Mouse (Mus musculus) embryonic facial prominence, embryonic 10.5 days (tissue): Measurements from ENCODE around the gene Mogat1. TPM values are rescaled to one million over a fixed set of nuclear protein-coding genes. Genes with fewer than 3 reads are reported as not detected.
"Not testable (repeated sequence)": the region's sequence is repeated elsewhere in the genome, so short reads cannot be mapped to it uniquely, and the experiment has no call there.

Experiments used
- DNase-seq: peaks from one replicate; pipeline ENCODE4 v3.0.0-alpha.2; 2017; ENCODE audit warnings: low spot score
- H3K27ac ChIP-seq: fragments of 300-500 bp; sonication (generic); replicated peaks from 2 replicates; pipeline ENCODE4 v1.5.1; 2016; ENCODE audit warnings: mild to moderate bottlenecking
- H3K27me3 ChIP-seq: fragments of 300-500 bp; sonication (generic); replicated peaks from 2 replicates; pipeline ENCODE4 v1.6.1; 2016; ENCODE audit warnings: low read depth, mild to moderate bottlenecking; ENCODE audit not compliant: poor library complexity, severe bottlenecking
- H3K36me3 ChIP-seq: fragments of 300-500 bp; sonication (generic); replicated peaks from 2 replicates; pipeline ENCODE4 v1.6.1; 2016; ENCODE audit warnings: mild to moderate bottlenecking, moderate library complexity
- H3K4me1 ChIP-seq: fragments of 300-500 bp; sonication (generic); 2 replicates; pipeline ENCODE4 v1.6.1; 2016
- H3K4me3 ChIP-seq: fragments of 300-500 bp; sonication (generic); 2 replicates; pipeline ENCODE4 v1.5.1; 2016; ENCODE audit warnings: mild to moderate bottlenecking, moderate library complexity
- H3K9me3 ChIP-seq: fragments of 300-500 bp; sonication (generic); 2 replicates; pipeline ENCODE4 v1.6.1; 2016; ENCODE audit warnings: mild to moderate bottlenecking
- WGBS: fragments of 180-500 bp; shearing (Covaris S2); methylation state at CpG from one replicate; pipeline ENCODE4 v1.1.7; 2016; 5-methylcytosine and 5-hydroxymethylcytosine counted together
- polyA plus RNA-seq: library from polyadenylated mRNA; unstranded; fragments of >200 nt; fragmentation: Nextera tagmentation; extraction: Ambion mirVana; gene quantifications from 2 replicates; pipeline ENCODE4 v1.2.1, GENCODE M21; 2016

Mogat1 gene
- polyA plus RNA-seq, 1 experiment from 2014 or later = 0.91 TPM

DNA sequence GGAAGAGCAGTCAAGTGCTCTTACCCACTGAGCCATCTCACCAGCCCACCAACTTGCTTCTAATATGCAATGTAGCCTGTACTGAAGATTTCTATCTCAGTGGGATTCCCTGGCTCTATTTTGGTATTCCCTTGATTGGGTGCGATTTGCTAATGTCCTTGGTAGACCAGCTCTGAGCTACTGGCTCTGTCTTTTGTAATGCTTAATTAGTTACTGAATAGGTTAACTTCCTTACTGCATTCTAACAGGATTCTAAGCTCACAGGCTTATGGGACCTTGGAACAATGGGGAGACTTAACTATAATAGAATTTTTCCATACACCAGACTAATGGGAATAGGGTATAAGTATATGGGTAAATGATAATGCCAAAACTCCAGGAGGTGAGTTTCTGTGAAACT, 32.8 kb downstream of the Mogat1 start:
- 81% methylated on average over 1 of the region's 1 CpGs for WGBS
- not testable (repeated sequence) for H3K4me3 ChIP-seq, H3K36me3 ChIP-seq, H3K9me3 ChIP-seq, H3K27me3 ChIP-seq, DNase-seq, H3K27ac ChIP-seq
- peaks cover 11% of the 10 kb centered on the region for H3K4me1 ChIP-seq

DNA sequence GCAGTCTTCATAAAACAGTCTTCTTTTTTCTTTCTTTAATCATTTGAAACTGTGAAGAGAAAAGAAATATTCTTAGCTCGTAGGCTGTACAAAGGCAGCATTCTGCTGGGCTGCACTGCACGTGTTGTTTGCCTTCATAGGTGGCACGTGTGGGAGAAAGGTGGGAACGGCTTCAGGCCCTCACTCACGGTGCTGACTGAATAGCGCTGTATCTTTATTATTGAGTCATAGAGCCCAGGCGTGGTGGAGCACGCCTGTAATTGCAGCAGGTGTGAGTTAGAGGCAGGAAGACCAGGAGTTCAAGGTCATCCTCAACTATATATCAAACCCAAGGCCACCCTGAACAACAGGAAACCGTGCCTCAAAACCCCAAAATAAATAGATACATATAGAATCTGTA, 35.5 kb downstream of the Mogat1 start:
- H3K27ac ChIP-seq = no peak overlapping the region
- DNase-seq = no peak
- no peaks in the 10 kb centered on the region for H3K27me3 ChIP-seq
- 89% methylated on average over 9 of the region's 9 CpGs for WGBS
- H3K4me3 ChIP-seq = no peak overlapping the region
- H3K4me1 ChIP-seq = peaks cover 7% of the 10 kb centered on the region; the same call in 1 of the 2 replicates
- H3K9me3 ChIP-seq = no peaks in the 10 kb centered on the region
- H3K36me3 ChIP-seq = no peaks in the 10 kb centered on the region

DNA sequence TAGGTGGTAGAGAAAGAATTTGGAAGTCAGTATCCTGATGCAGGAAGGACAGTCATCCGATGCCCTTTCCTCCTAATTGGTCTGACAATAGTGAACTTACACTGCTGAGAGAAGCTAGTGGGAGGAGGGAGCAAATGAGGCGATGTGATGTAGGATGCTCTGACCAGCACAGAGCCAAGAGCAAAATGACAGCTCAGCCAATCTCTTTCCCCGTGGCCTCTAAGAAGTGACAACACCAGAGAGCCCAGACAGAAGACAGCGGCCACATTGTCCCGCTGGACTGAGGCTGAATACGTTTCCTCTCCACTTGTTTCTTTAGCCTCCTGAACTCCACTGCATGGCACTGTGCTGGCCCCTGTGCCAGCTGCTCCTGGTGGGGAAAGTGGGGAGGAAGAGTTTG, 38.2 kb downstream of the Mogat1 start:
- H3K4me1 ChIP-seq = peaks cover 7% of the 10 kb centered on the region; the same call in 1 of the 2 replicates
- DNase-seq = no peak
- H3K4me3 ChIP-seq = no peak overlapping the region
- no peaks in the 10 kb centered on the region for H3K9me3 ChIP-seq
- H3K27me3 ChIP-seq = no peaks in the 10 kb centered on the region
- no peak overlapping the region for H3K27ac ChIP-seq
- no peaks in the 10 kb centered on the region for H3K36me3 ChIP-seq
- 33% methylated on average over 6 of the region's 6 CpGs for WGBS

DNA sequence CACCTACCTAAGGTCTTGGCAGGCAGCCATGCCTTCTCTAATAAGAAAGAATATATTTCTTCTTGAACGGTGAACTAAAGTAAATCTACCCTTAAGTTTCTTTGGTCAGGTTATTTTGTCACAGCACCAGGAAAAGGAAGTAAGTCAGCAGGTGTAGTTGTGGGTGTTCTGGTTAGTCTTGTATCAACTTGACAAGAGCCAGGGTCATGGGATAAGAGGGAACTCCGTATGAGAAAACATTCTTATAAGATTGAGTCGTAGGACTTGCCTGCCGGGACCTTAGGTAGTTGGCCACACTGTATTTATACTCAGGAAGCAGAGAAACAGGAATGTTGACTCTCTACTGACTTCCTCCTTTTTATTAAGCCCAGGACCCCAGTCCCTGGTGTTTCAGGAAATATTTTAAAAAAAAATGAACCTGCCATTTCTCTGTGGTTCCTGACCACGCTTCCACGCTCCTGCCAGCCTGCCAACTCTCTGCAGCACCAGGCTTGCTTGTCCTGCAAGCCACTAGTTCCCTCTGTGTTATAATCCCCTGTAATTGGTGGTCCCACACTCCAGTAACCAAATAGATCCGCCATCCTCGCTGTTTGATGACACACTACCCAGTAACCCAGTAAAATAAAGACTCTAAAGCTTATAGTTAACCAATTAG, 43.3 kb downstream of the Mogat1 start:
- Histone ChIP-seq H3K27ac (no peak overlapping the region), H3K36me3 (no peaks in the 10 kb centered on the region), H3K27me3 (no peaks in the 10 kb centered on the region), H3K9me3 (peaks cover 3% of the 10 kb centered on the region; the same call in 1 of the 2 replicates), H3K4me1 (peaks cover 3% of the 10 kb centered on the region; the same call in 1 of the 2 replicates), H3K4me3 (no peak overlapping the region)
- no peak for DNase-seq
- whole genome bisulfite sequencing = 82% methylated on average over 8 of the region's 8 CpGs

DNA sequence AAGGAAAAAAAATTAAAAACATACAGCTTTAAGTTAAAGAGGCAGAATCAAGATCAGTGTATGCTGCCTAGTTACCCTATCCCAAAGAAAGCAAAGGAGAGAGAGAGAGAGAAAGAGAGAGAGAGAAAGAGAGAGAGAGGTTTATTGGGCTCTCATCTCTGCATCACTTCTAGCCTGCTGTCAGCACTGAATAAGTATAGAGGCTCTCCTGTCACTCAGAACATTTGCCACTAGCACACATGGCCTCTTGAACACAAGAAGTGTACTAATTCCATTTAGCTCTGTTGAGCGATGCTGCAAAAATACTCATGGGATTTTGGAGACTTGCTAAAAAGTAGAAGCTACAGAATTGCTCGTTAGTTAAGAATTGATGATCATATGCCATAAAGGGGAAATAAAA, 56.2 kb downstream of the Mogat1 start:
- no peaks in the 10 kb centered on the region for H3K36me3 ChIP-seq
- DNase-seq = no peak
- peaks cover 22% of the 10 kb centered on the region for H3K4me1 ChIP-seq
- H3K27ac ChIP-seq = peak overlapping the region; percentile 76; the same call in 1 of the 2 replicates
- peaks cover 12% of the 10 kb centered on the region; the same call in 1 of the 2 replicates for H3K9me3 ChIP-seq
- WGBS = 61% methylated on average over 2 of the region's 2 CpGs
- H3K4me3 ChIP-seq = no peak overlapping the region
- H3K27me3 ChIP-seq = no peaks in the 10 kb centered on the region

DNA sequence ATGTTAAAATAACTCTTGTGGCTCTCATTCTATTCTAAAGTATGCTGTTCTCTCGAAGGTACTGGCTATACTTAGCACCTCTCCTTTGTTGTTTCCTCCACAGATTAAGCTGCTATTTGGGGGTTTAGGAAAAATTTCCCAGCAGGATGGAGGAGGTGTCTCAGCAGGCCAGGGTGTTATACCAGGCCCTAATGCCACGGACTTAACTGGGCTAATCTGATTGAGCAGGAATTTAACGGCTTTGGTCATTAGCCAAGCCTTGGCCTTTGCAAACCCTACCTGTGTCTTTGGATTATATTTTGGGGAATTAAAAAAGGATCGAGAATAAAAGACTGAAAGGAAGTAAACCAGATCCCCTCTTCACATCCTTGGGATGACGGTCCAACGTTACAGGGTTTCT, 56.6 kb downstream of the Mogat1 start:
- H3K27me3 ChIP-seq = no peaks in the 10 kb centered on the region
- 15% methylated on average over 6 of the region's 6 CpGs for WGBS
- H3K4me1 ChIP-seq = peaks cover 24% of the 10 kb centered on the region
- no peaks in the 10 kb centered on the region for H3K36me3 ChIP-seq
- peaks cover 12% of the 10 kb centered on the region; the same call in 1 of the 2 replicates for H3K9me3 ChIP-seq
- peak; percentile 17 for DNase-seq
- H3K4me3 ChIP-seq = no peak overlapping the region
- H3K27ac ChIP-seq = peak overlapping the region; percentile 76

DNA sequence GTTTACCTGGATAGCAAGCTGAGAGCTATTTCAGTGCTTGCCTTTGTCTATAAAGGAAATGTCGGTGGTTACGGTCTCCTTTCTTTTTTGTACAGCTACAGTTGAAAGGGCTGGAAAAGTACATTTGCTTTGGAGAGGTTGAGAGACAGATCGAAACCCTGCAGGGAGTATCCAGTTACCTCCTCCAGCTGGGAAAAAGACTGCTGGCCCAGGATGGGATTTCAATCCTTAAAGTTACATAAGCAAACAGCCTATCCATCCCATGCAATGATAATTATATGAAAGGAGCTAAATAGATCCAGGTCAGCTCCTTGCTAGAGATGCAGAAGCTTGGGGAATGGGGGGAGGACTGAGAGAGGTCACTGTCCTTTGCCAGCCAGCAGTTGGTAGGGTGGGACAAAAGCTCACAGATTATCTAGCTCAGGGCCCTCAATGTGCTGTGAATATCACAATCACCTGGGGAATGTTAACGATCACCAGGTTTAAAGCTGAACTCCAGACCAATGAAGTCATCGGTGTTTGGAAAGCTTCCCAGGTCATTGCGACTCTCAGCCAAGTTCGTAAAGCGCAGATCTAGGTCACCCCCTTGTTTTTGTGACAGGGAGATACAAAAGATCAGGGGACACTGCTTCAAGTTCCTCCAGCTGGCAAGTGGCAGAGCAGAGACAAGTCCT, 57.2 kb downstream of the Mogat1 start:
- DNase-seq = peak; percentile 67
- Histone ChIP-seq H3K36me3 (no peaks in the 10 kb centered on the region), H3K27ac (peak overlapping the region; percentile 76), H3K9me3 (peaks cover 12% of the 10 kb centered on the region; the same call in 1 of the 2 replicates), H3K27me3 (no peaks in the 10 kb centered on the region), H3K4me1 (peaks cover 26% of the 10 kb centered on the region), H3K4me3 (no peak overlapping the region)
- WGBS = 23% methylated on average over 8 of the region's 8 CpGs

DNA sequence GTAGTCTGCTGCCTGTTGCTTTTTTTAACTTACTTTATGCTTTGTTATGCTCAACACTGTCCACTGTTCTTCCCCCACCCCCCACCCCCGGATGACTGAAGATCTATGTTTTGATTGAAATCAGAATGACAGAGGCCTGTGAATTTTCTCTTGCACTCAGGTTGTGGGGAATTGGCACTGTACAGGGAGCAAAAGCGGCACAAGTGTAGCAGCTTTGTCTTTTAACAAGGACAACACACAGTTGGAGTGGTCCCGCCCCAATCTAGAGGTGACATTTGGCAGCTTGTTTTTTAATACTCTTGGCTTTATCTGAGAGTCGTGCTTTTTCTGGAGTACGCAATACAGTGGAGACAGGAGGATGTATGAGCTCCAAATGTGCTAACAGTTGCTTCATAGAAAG, 58.8 kb downstream of the Mogat1 start:
- no peaks in the 10 kb centered on the region for H3K27me3 ChIP-seq
- 83% methylated on average over 5 of the region's 5 CpGs for WGBS
- peaks cover 26% of the 10 kb centered on the region for H3K4me1 ChIP-seq
- DNase-seq = no peak
- H3K9me3 ChIP-seq = peaks cover 9% of the 10 kb centered on the region; the same call in 1 of the 2 replicates
- no peak overlapping the region for H3K4me3 ChIP-seq
- no peak overlapping the region for H3K27ac ChIP-seq
- no peaks in the 10 kb centered on the region for H3K36me3 ChIP-seq

DNA sequence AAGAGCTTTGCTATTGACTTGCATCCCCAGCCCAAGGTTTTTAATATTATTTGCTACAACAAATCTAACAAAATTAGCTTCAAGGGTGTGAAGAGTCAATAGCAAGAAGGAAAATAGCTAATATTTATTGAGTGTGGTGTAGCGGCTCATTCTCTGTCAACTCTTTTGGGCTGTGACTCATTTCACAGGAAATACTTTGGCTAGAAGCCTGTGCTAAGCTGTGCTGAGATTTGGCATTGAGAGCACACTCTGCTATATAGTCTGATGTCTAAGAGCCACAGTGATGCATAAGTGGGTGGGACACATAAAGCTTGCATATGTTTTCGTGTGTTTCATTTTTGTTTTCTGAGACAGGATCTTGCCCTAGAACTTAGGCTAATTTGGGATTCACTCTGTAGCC, 74.3 kb downstream of the Mogat1 start:
- Histone ChIP-seq H3K27me3 (no peaks in the 10 kb centered on the region), H3K4me1 (peaks cover 10% of the 10 kb centered on the region), H3K27ac (no peak overlapping the region), H3K9me3 (no peaks in the 10 kb centered on the region), H3K36me3 (no peaks in the 10 kb centered on the region), H3K4me3 (no peak overlapping the region)
- WGBS = 92% methylated on average over 2 of the region's 2 CpGs
- no peak for DNase-seq

DNA sequence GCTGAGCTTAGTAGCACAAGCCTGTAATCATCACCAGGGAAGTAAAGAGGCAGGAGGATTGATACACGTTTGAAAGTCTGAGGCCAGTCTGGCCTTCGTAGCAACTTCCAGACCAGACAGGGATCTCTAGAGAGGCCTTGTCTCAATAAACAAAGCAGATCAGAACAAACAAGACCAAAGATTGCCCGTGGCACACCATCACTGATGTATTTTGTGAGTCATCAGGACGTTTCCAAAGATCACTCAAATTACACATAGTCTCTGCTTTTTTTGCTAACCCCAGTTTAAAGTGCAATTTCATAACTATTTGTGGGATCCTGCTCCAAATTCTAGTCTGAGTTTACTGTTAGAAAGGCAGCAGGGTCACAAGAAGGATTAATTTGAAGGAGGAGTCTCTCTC, 76.2 kb downstream of the Mogat1 start:
- Histone ChIP-seq H3K9me3 (no peaks in the 10 kb centered on the region), H3K36me3 (no peaks in the 10 kb centered on the region), H3K4me3 (no peak overlapping the region), H3K27me3 (no peaks in the 10 kb centered on the region), H3K4me1 (peaks cover 10% of the 10 kb centered on the region), H3K27ac (no peak overlapping the region)
- WGBS = 42% methylated on average over 4 of the region's 4 CpGs
- no peak for DNase-seq

Other genes starting within 250 kb of the Mogat1 start
- 5.6 and 9.0 TPM in 2 replicates for gene Sgpp2, start 200.6 kb upstream of the Mogat1 start, polyA plus RNA-seq
- gene Farsb, start 22.1 kb upstream of the Mogat1 start, polyA plus RNA-seq = 152 and 155 TPM in 2 replicates
- gene BC035947, start 1.2 kb downstream of the Mogat1 start, polyA plus RNA-seq = 0.20 and 0.54 TPM in 2 replicates
- gene Acsl3, start 146.8 kb downstream of the Mogat1 start, polyA plus RNA-seq = 83.9 and 84.3 TPM in 2 replicates
- gene Utp14b, start 147.0 kb downstream of the Mogat1 start, polyA plus RNA-seq = 4.5 and 4.8 TPM in 2 replicates